Mouse (Mus musculus) brain, embryonic 14.5 days (tissue): ENCODE data around the gene Trappc5.

Source experiments
- CTCF ChIP-seq: fragments of 200-500 bp; IDR thresholded peaks from 2 replicates; pipeline ENCODE4 v1.5.1; 2012; ENCODE audit warnings: inconsistent platforms, mild to moderate bottlenecking, moderate library complexity, borderline replicate concordance; ENCODE audit not compliant: insufficient read depth, insufficient read length; ENCODE audit errors: extremely low read depth
- POLR2A ChIP-seq: fragments of 200-500 bp; IDR thresholded peaks from 2 replicates; pipeline ENCODE4 v1.6.1; 2012; ENCODE audit warnings: mild to moderate bottlenecking, inconsistent platforms, borderline replicate concordance; ENCODE audit not compliant: poor library complexity, insufficient read depth, insufficient read length, severe bottlenecking; ENCODE audit errors: extremely low read depth

DNA sequence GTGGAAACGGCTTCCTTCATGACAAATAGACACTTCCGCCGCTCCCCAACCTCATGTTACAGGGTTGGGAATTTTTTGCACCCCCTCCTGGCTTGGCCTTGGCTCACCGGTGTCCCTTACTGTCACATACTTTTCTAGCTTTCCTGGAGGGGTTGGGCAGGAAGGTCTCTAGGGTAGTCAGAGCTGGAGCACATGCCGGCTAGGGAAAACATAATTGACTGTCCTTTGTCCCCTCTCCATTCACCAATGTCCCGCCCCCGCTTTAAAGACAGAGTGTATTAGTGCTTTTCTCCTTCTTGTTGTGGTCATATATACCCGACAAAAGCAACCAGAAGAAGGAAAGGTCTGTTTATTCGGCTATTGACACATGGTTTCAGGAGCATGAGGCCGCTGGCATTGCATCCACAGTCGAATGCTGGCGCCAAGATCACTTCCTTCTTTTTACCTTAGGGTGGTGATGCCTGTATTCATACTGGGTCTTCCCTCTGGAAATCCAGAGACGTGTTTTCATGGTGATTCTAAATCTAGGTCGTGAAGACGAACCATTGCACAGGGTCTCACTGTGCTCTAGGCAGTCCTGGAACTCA is 987 bp downstream of the Trappc5 start:
- TF ChIP-seq POLR2A (no peak), CTCF (no peak)
